Mouse (Mus musculus): ENCODE measurements around the gene Atf3. TPM values are rescaled to one million over a fixed set of nuclear protein-coding genes. Genes with fewer than 3 reads are reported as not detected.
A peak's percentile ranks its signal among the peaks of the same experiment; 100 is the strongest.

Gene Atf3
- polyA plus RNA-seq, 1 experiment from 2014 or later: 8.0 TPM

GRCm38 (mm10) chr1:191249975-191250374, 32.1 kb upstream of the Atf3 start:
- H3K36me3 ChIP-seq: peaks cover 10% of the 10 kb centered on the region
- 84% methylated on average over 3 of the region's 3 CpGs for WGBS
- H3K4me1 ChIP-seq: peaks cover 9% of the 10 kb centered on the region; the same call in 1 of the 2 replicates
- no peaks in the 10 kb centered on the region for H3K27me3 ChIP-seq (ENCODE audit: insufficient read depth, poor library complexity, severe bottlenecking)
- H3K27ac ChIP-seq: no peak overlapping the region
- H3K4me3 ChIP-seq: no peak overlapping the region
- DNase-seq (ENCODE audit: low spot score): no peak
- 0 out of 2 replicates have a peak, but pooled peaks cover 5% of the 10 kb centered on the region for H3K9me3 ChIP-seq

GRCm38 (mm10) chr1:191248423-191248822, 30.6 kb upstream of the Atf3 start:
- peaks cover 5% of the 10 kb centered on the region; the same call in 1 of the 2 replicates for H3K4me1 ChIP-seq
- no peaks in the 10 kb centered on the region for H3K27me3 ChIP-seq (ENCODE audit: insufficient read depth, poor library complexity, severe bottlenecking)
- H3K4me3 ChIP-seq: no peak overlapping the region
- no peak overlapping the region for H3K27ac ChIP-seq
- H3K9me3 ChIP-seq: 0 out of 2 replicates have a peak, but pooled peaks cover 5% of the 10 kb centered on the region
- WGBS: 73% methylated on average over 1 of the region's 1 CpGs
- no peak for DNase-seq (ENCODE audit: low spot score)
- peaks cover 10% of the 10 kb centered on the region for H3K36me3 ChIP-seq

GRCm38 (mm10) chr1:191247561-191247960, 29.7 kb upstream of the Atf3 start:
- peaks cover 10% of the 10 kb centered on the region for H3K36me3 ChIP-seq
- no peak for DNase-seq (ENCODE audit: low spot score)
- H3K27ac ChIP-seq: no peak overlapping the region
- no peaks in the 10 kb centered on the region for H3K27me3 ChIP-seq (ENCODE audit: insufficient read depth, poor library complexity, severe bottlenecking)
- H3K4me3 ChIP-seq: no peak overlapping the region
- WGBS: 88% methylated on average over 1 of the region's 1 CpGs
- 0 out of 2 replicates have a peak, but pooled peaks cover 5% of the 10 kb centered on the region for H3K9me3 ChIP-seq
- peaks cover 5% of the 10 kb centered on the region; the same call in 1 of the 2 replicates for H3K4me1 ChIP-seq

GRCm38 (mm10) chr1:191243855-191244254, 26.0 kb upstream of the Atf3 start:
- H3K4me3 ChIP-seq: no peak overlapping the region
- H3K27ac ChIP-seq: no peak overlapping the region
- WGBS: 86% methylated on average over 4 of the region's 4 CpGs
- H3K9me3 ChIP-seq: 0 out of 2 replicates have a peak, but pooled peaks cover 5% of the 10 kb centered on the region
- H3K4me1 ChIP-seq: no peaks in the 10 kb centered on the region
- no peaks in the 10 kb centered on the region for H3K27me3 ChIP-seq (ENCODE audit: insufficient read depth, poor library complexity, severe bottlenecking)
- peaks cover 10% of the 10 kb centered on the region for H3K36me3 ChIP-seq
- DNase-seq (ENCODE audit: low spot score): no peak

- Histone ChIP-seq H3K36me3 (peaks cover 10% of the 10 kb centered on the region), H3K4me1 (no peaks in the 10 kb centered on the region), H3K9me3 (0 out of 2 replicates have a peak, but pooled peaks cover 5% of the 10 kb centered on the region), H3K27me3 (ENCODE audit: insufficient read depth, poor library complexity, severe bottlenecking) (no peaks in the 10 kb centered on the region), H3K4me3 (no peak overlapping the region), H3K27ac (no peak overlapping the region)
- no peak for DNase-seq (ENCODE audit: low spot score)
- WGBS: 73% methylated on average over 12 of the region's 12 CpGs
Observed at GRCm38 (mm10) chr1:191242065-191242698, 24.3 kb upstream of the Atf3 start.

- H3K9me3 ChIP-seq: 0 out of 2 replicates have a peak, but pooled peaks cover 4% of the 10 kb centered on the region
- H3K4me1 ChIP-seq: no peaks in the 10 kb centered on the region
- DNase-seq (ENCODE audit: low spot score): no peak
- H3K36me3 ChIP-seq: peaks cover 7% of the 10 kb centered on the region
- 80% methylated on average over 1 of the region's 1 CpGs for WGBS
- no peak overlapping the region for H3K4me3 ChIP-seq
- no peak overlapping the region for H3K27ac ChIP-seq
- H3K27me3 ChIP-seq (ENCODE audit: insufficient read depth, poor library complexity, severe bottlenecking): no peaks in the 10 kb centered on the region
Observed at GRCm38 (mm10) chr1:191241574-191241973, 23.7 kb upstream of the Atf3 start.

GRCm38 (mm10) chr1:191239602-191240001, 21.8 kb upstream of the Atf3 start:
- 0 out of 2 replicates have a peak, but pooled peaks cover 3% of the 10 kb centered on the region for H3K4me1 ChIP-seq
- WGBS: 76% methylated on average over 4 of the region's 4 CpGs

GRCm38 (mm10) chr1:191235788-191236542, 18.1 kb upstream of the Atf3 start:
- Histone ChIP-seq H3K27ac (no peak overlapping the region), H3K36me3 (peaks cover 4% of the 10 kb centered on the region; the same call in 1 of the 2 replicates)

More at GRCm38 (mm10) chr1:191239602-191240001, 21.8 kb upstream of the Atf3 start:
- Histone ChIP-seq H3K27me3 (ENCODE audit: insufficient read depth, poor library complexity, severe bottlenecking) (no peaks in the 10 kb centered on the region), H3K4me3 (no peak overlapping the region), H3K9me3 (no peaks in the 10 kb centered on the region), H3K27ac (no peak overlapping the region), H3K36me3 (no peaks in the 10 kb centered on the region)
- DNase-seq (ENCODE audit: low spot score): no peak

GRCm38 (mm10) chr1:191234837-191235236, 17.0 kb upstream of the Atf3 start:
- Histone ChIP-seq H3K36me3 (peaks cover 4% of the 10 kb centered on the region; the same call in 1 of the 2 replicates), H3K27ac (no peak overlapping the region), H3K4me1 (peaks cover 5% of the 10 kb centered on the region; the same call in 1 of the 2 replicates), H3K27me3 (ENCODE audit: insufficient read depth, poor library complexity, severe bottlenecking) (no peaks in the 10 kb centered on the region), H3K4me3 (no peak overlapping the region), H3K9me3 (no peaks in the 10 kb centered on the region)
- DNase-seq (ENCODE audit: low spot score): no peak
- WGBS: 72% methylated on average over 4 of the region's 4 CpGs

More at GRCm38 (mm10) chr1:191235788-191236542, 18.1 kb upstream of the Atf3 start:
- no peaks in the 10 kb centered on the region for H3K9me3 ChIP-seq
- no peaks in the 10 kb centered on the region for H3K27me3 ChIP-seq (ENCODE audit: insufficient read depth, poor library complexity, severe bottlenecking)
- DNase-seq (ENCODE audit: low spot score): no peak
- 0 out of 2 replicates have a peak, but pooled peaks cover 3% of the 10 kb centered on the region for H3K4me1 ChIP-seq
- WGBS: 84% methylated on average over 6 of the region's 6 CpGs
- no peak overlapping the region for H3K4me3 ChIP-seq

GRCm38 (mm10) chr1:191230355-191230931, 12.6 kb upstream of the Atf3 start:
- Histone ChIP-seq H3K4me1 (peaks cover 4% of the 10 kb centered on the region), H3K9me3 (no peaks in the 10 kb centered on the region), H3K4me3 (no peak overlapping the region), H3K27ac (no peak overlapping the region), H3K36me3 (peaks cover 4% of the 10 kb centered on the region; the same call in 1 of the 2 replicates), H3K27me3 (ENCODE audit: insufficient read depth, poor library complexity, severe bottlenecking) (no peaks in the 10 kb centered on the region)
- WGBS: 59% methylated on average over 6 of the region's 6 CpGs
- DNase-seq (ENCODE audit: low spot score): no peak

- DNase-seq (ENCODE audit: low spot score): peak; percentile 17
- Histone ChIP-seq H3K4me1 (peaks cover 20% of the 10 kb centered on the region), H3K27me3 (ENCODE audit: insufficient read depth, poor library complexity, severe bottlenecking) (no peaks in the 10 kb centered on the region), H3K27ac (no peak overlapping the region), H3K9me3 (no peaks in the 10 kb centered on the region), H3K36me3 (peaks cover 3% of the 10 kb centered on the region; the same call in 1 of the 2 replicates), H3K4me3 (no peak overlapping the region)
- 88% methylated on average over 2 of the region's 2 CpGs for WGBS
Observed at GRCm38 (mm10) chr1:191226570-191226969, 8.7 kb upstream of the Atf3 start.

GRCm38 (mm10) chr1:191225771-191226170, 7.9 kb upstream of the Atf3 start:
- no peaks in the 10 kb centered on the region for H3K9me3 ChIP-seq
- H3K4me1 ChIP-seq: peaks cover 20% of the 10 kb centered on the region
- no peak overlapping the region for H3K27ac ChIP-seq
- DNase-seq (ENCODE audit: low spot score): peak; percentile 38
- no peaks in the 10 kb centered on the region for H3K27me3 ChIP-seq (ENCODE audit: insufficient read depth, poor library complexity, severe bottlenecking)
- 89% methylated on average over 2 of the region's 2 CpGs for WGBS
- H3K4me3 ChIP-seq: no peak overlapping the region
- no peaks in the 10 kb centered on the region for H3K36me3 ChIP-seq
